Mouse (Mus musculus): ENCODE results near the gene Atl3.

Atl3 gene

DNA sequence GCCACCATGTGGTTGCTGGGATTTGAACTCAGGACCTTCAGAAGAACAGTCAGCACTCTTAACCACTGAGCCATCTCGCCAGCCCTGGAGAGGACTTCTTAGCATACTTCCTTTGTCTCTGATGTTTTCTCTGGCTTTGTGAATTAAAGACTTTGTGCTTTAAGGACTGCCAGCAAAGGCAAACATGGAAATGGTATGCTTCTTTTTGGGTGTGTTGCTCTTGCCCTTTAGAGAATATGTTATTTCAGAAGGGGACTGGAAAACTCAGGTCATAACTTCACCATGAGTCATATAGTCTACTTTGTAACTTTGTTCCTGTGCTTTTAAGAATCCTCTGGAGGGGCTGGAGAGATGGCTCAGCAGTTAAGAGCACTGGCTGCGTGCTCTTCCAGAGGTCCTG, 5.0 kb downstream of the Atl3 start:
- no peak for DNase-seq (ENCODE audit: low spot score in 2 of 2)

DNA sequence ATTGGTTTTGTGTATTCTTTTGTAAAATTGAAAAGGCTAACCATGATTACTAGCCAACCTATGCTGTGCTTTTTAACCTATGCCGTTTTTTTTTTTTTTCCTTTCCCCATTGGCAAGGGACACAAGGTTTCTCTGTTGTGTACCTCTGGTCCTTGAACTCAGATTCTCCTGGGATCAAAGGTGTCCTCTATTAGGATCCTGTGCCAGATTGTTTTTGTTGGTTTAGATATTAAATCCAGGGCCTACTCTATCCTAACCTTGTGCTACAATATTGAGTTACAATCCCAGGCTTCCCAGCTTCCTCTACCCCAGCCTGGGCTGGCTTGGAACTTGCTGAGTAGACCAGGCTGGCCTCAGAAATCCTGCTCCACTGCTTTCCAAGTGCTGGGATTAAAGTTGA, 6.9 kb downstream of the Atl3 start:
- DNase-seq (ENCODE audit: low spot score in 2 of 2), result no peak

DNA sequence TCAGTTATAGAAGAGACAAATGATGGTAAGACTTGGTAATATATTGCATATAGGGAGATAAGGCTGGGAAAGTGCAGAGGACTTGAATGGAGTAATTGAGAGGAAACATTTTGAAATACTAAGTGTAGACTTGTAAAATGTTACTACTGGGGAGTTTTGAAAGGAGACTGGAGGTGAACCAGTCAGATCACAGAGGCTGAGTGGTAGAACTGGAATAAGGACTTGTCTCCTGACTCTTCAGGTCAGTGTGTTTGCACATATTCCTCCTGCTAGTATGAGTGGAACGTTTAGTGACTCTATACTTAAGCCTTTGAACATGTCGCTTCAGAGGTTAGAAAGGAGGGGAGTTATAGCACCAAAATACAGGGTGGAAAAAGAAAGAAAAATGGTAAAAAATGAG, 8.6 kb downstream of the Atl3 start:
- DNase-seq (ENCODE audit: low spot score in 2 of 2), result no peak

GRCm38 (mm10) chr19:7506321-7506720, 12.5 kb downstream of the Atl3 start:
- no peak for DNase-seq (ENCODE audit: low spot score in 2 of 2)

- DNase-seq (ENCODE audit: low spot score in 2 of 2), result peak in 1 of 2 experiments; percentile 34
These were observed 14.2 kb downstream of the Atl3 start for GRCm38 (mm10) chr19:7508026-7508425.

GRCm38 (mm10) chr19:7516437-7516836, 22.6 kb downstream of the Atl3 start:
- no peak for DNase-seq (ENCODE audit: low spot score in 2 of 2)

DNA sequence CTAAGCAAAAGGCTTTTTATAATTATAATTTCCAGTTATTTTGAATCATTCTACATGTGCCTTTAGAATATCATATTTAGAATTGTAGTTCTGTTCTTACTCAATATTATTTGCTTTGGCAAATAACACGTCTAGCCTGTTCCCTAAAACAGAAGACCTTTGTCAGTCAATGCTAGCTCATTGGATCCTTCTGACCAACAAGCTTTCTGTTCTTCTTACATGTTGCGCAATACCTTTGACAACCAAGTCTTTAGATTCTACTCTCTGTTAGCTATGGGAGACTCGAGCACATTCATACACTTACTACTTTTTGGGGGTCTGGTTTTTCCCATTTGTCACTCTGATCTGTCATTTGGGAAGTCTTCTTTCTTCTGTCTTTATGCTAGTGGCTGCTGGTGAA, 27.8 kb downstream of the Atl3 start:
- no peak for DNase-seq (ENCODE audit: low spot score in 2 of 2)

- DNase-seq (ENCODE audit: low spot score in 2 of 2), result no peak
These were observed 29.0 kb downstream of the Atl3 start for GRCm38 (mm10) chr19:7522856-7523255.

GRCm38 (mm10) chr19:7523292-7523691, 29.5 kb downstream of the Atl3 start:
- peak; percentile 26 to 65 for DNase-seq (ENCODE audit: low spot score in 2 of 2)

DNA sequence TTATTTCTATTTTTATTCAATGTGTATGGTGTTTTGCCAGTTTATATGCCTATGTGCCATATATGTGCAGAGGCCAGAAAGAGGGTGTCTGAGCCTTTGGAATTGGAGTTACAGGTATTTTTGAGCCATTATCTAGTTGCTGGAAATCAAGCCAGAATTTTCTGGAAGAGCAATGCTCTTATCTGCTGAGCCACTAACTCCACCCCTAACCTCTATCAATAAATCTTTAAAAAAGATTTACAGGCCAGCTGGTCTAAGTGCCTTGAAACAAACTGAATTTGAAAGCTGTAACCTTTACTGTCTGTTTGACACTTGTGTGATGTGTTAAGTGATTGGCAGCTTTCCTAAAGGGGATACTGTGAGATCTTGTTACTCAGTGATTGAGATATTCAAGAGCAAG, 29.9 kb downstream of the Atl3 start:
- no peak for DNase-seq (ENCODE audit: low spot score in 2 of 2)

- no peak for DNase-seq (ENCODE audit: low spot score in 2 of 2)
These were observed 31.0 kb downstream of the Atl3 start for GRCm38 (mm10) chr19:7524879-7525278.

GRCm38 (mm10) chr19:7528639-7529428, 35.0 kb downstream of the Atl3 start:
- peak; percentile 63 to 82 for DNase-seq (ENCODE audit: low spot score in 2 of 2)

DNA sequence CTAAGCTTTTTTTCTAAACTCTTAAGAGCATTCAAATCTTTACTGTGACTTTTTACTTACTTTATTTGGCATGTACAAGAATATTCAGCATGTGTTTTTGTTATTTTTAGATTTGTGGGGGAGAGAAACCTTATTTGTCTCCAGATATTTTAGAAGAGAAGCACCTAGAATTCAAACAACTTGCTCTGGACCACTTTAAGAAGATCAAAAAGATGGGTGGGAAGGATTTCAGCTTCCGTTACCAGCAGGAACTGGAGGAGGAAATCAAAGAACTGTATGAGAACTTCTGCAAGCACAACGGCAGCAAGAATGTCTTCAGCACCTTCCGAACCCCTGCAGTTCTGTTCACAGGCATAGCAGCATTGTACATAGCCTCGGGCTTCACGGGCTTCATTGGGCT, 38.1 kb downstream of the Atl3 start:
- no peak for DNase-seq (ENCODE audit: low spot score in 2 of 2)

DNA sequence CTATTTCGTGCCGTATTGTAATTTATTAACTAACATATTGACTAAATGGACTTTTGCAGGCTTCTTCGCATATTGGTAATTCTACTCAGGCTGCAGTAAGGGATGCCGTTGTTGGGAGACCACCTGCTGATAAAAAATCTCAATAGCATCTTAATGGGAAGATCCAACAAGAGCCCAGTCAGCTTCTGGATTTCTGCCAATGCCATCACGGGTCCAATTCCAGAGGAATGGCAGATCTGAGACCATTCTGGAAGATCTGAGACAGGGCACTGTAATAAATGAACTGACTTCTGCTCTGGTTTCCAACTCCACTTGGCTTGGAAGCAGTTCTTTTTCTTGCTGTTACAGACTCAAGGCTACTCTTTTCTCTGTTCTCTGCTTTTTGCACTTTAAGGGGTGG, 40.1 kb downstream of the Atl3 start:
- no peak for DNase-seq (ENCODE audit: low spot score in 2 of 2)

DNA sequence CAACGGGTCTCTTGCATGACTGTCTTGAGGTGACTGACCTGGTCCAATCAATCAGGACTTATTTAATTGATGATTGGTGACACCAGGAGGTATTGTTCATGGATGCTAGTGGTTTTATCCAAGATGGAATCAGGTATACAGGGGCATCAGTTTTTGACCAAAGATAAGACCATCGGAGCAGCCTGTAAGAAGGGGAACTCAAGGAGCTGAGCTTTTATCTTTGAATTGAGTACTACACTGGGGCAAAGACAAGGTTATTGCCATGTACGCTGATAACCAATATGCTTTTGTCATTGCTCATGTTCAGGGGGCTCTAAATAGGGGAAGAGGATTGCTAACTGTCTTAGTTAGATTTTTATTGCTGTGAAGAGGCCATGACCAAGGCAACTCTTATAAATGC, 55.1 kb downstream of the Atl3 start:
- no peak for DNase-seq (ENCODE audit: low spot score in 2 of 2)

DNA sequence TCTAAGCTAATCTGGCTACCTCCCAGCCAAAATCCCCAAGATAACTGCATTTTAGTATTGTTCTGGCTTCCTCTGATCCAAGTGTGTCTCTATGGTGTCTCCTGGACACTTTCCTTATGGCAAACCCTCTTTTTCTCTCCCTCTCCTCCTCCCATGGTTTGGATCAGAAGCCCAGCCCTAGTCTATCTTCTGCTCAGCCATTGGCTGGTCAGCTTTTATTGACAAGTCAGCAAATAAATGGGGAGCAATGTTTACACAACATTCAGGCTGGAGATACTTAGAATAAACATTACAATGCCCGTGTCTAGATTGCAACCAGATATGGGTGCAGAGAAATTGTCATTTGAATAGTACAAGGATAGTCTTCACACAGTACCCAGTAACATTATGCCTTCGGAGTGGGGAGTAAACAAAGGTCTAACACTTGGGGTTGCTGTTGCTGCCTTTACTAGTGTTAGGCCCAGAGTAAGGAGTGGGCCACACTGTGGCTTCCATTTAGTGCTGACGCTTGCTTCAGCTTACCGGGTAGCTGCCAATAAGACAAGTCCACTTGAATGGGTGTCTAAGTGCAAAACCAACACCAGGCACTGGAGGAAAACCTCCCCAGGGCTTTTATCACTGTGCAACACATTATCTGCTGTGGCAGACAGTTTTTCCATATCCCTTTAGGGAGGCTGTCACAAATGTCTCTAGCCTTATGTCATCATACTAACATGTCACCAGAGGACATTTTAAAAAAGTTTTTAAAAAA, 57.9 kb downstream of the Atl3 start:
- DNase-seq (ENCODE audit: low spot score in 2 of 2), result peak; percentile 38 to 50

GRCm38 (mm10) chr19:7552301-7552673, 58.4 kb downstream of the Atl3 start:
- DNase-seq (ENCODE audit: low spot score in 2 of 2), result peak; percentile 20 to 34

- DNase-seq (ENCODE audit: low spot score in 2 of 2), result peak; percentile 24 to 47
These were observed 59.6 kb downstream of the Atl3 start for GRCm38 (mm10) chr19:7553441-7553840.

GRCm38 (mm10) chr19:7554881-7555280, 61.0 kb downstream of the Atl3 start:
- no peak for DNase-seq (ENCODE audit: low spot score in 2 of 2)

DNA sequence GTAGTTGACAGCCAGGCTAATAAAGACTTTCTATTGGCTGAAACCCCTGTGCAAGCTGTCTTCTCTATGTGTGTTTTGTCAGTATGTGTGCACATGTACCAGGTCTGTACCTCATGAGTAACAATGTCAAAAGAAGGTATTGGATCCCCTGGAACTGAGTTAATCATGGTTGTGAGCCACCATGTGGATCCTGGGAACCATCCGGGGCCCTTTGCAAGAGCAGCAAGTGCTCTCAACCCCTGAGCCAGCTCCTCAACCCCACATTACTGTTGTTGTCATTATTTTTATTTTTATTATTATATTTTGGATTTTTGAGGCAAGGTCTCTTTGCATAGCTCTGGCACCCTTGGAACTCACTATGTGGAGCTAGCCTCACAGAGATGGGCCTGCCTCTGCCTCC, 62.8 kb downstream of the Atl3 start:
- DNase-seq (ENCODE audit: low spot score in 2 of 2), result no peak

DNA sequence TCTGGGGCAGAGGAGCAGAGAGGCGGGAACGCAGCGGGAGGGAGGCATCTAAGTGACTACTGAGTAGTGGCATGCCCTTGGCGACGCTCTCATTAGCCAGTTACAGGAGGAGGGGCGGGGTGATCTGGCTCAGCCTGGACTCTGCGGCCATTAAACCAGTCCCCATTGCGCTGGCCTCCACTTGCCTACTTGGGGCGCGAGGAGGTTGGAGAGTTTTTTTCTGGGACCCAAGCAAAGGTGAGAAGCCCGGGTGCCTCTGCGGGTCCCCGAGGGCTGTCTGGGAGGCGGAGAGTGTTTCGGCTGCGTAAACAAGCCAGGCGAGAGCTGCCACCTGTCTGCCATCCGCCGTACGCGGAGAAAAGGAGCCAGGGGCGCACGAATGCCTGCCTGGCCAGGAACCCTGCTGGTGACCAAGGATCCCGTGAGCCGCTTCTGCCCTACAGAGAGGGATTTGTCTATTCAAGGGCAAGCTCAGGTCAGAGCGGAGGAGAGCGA, 63.5 kb downstream of the Atl3 start, which contains the start of gene Pla2g16:
Pla2g16 (plus strand) TSS at position 132 of the 495 bp plus-strand sequence.
- DNase-seq (ENCODE audit: low spot score in 2 of 2), result peak; percentile 79 to 84

- DNase-seq (ENCODE audit: low spot score in 2 of 2), result no peak
These were observed 64.0 kb downstream of the Atl3 start for GRCm38 (mm10) chr19:7557844-7558243.

DNA sequence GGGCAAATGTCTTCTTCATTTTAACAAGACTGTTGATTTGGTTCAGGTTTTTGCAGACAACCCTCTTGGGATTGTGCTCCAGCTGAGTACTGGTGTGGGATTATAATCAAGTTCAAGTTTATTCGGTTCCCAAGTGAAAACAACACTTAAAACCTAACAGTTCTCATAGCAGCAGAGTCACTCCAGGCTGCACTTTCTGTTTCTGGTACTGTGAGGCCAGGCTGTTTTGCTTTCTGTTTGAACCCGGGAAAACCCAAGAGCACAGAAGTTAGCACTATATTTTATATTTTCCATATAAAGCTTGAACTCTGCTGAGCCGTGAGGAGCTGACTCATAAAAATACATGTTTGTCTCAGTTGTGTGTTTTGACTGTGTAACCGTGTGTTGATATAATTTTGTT, 64.8 kb downstream of the Atl3 start:
- no peak for DNase-seq (ENCODE audit: low spot score in 2 of 2)

Data from spleen, postnatal 10 days (tissue).